Mouse (Mus musculus): ENCODE measurements around the gene Olfr446. TPM values are rescaled to one million over a fixed set of nuclear protein-coding genes. Genes with fewer than 3 reads are reported as not detected.

Gene Olfr446
- polyA plus RNA-seq (2015; fragmentation: Nextera tagmentation; extraction: Ambion mirVana), result not detected in 2 replicates

- H3K27ac ChIP-seq (ENCODE audit: low read length), result no peak within 1 kb of the TSS
- no peak within 1 kb of the TSS for H3K9ac ChIP-seq (replicated peaks; ENCODE audit: low read depth)
- DNase-seq (ENCODE audit: low spot score) (no peak), ATAC-seq (no peak)
- no peaks in the 10 kb centered on the region for H3K9me3 ChIP-seq (ENCODE audit: low read length)
- 69% methylated on average over 2 of the region's 2 CpGs for WGBS
- TF ChIP-seq CTCF (IDR thresholded peaks at IDR 0.05), result no peak
- no peak for TF ChIP-seq EP300 (IDR thresholded peaks at IDR 0.05)
- H3K27me3 ChIP-seq (replicated peaks; ENCODE audit: insufficient read depth, low read length), result no peaks in the 10 kb centered on the region
- no peak within 1 kb of the TSS for H3K4me2 ChIP-seq (replicated peaks; ENCODE audit: low read depth, low read length)
- no peaks in the 10 kb centered on the region for H3K36me3 ChIP-seq (ENCODE audit: insufficient read depth, low read length)
- no peak within 1 kb of the TSS for H3K4me3 ChIP-seq (ENCODE audit: low read depth, low read length)
- no peaks in the 10 kb centered on the region for H3K4me1 ChIP-seq (ENCODE audit: insufficient read depth, low read depth, low read length)
Observed at GRCm38 (mm10) chr6:42921077-42921476, at the start of gene Olfr446. Gene Olfr446 (plus strand): TSS chr6:42921377.

GRCm38 (mm10) chr6:42876323-42876722 lies 44.9 kb upstream of the Olfr446 start:
- Histone ChIP-seq H3K36me3 (ENCODE audit: insufficient read depth, low read length) (no peaks in the 10 kb centered on the region), H3K4me3 (ENCODE audit: low read depth, low read length) (no peak overlapping the region), H3K4me2 (replicated peaks; ENCODE audit: low read depth, low read length) (no peak overlapping the region), H3K27me3 (replicated peaks; ENCODE audit: insufficient read depth, low read length) (no peaks in the 10 kb centered on the region), H3K9ac (replicated peaks; ENCODE audit: low read depth) (no peak overlapping the region), H3K27ac (ENCODE audit: low read length) (no peak overlapping the region), H3K9me3 (ENCODE audit: low read length) (no peaks in the 10 kb centered on the region), H3K4me1 (ENCODE audit: insufficient read depth, low read depth, low read length) (no peaks in the 10 kb centered on the region)
- ATAC-seq (no peak), DNase-seq (ENCODE audit: low spot score) (no peak)
- no peak for TF ChIP-seq CTCF (IDR thresholded peaks at IDR 0.05)
- TF ChIP-seq EP300 (IDR thresholded peaks at IDR 0.05), result no peak

DNA sequence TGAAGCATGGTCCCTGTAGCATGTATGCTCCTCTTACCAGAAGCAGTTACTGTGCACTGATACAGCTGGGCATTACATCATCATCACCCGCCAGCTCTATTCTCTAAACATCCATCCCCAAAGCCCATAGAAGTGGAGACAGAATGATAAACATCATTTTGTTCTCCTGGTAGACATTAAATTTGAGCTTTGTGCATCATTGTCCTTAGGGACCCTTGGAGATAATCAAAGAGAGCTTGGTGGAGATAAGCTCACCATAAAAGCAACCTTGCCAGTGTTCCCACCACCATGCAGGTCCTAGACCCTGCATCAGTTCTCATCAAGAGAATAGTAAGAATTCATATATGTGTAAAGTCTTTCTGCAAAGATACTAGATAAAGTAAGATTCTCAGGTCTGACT lies 31.0 kb upstream of the Olfr446 start, which contains the start of gene Olfr448:
TSS of gene Olfr448 (plus strand) at position 301 of the 400 bp plus-strand sequence.
- H3K9me3 ChIP-seq (ENCODE audit: low read length), result no peaks in the 10 kb centered on the region
- no peaks in the 10 kb centered on the region for H3K4me1 ChIP-seq (ENCODE audit: insufficient read depth, low read depth, low read length)
- H3K27me3 ChIP-seq (replicated peaks; ENCODE audit: insufficient read depth, low read length), result no peaks in the 10 kb centered on the region
- DNase-seq (ENCODE audit: low spot score), result no peak
- no peaks in the 10 kb centered on the region for H3K36me3 ChIP-seq (ENCODE audit: insufficient read depth, low read length)
- H3K4me3 ChIP-seq (ENCODE audit: low read depth, low read length), result no peak within 1 kb of the TSS
- H3K9ac ChIP-seq (replicated peaks; ENCODE audit: low read depth), result no peak within 1 kb of the TSS
- H3K27ac ChIP-seq (ENCODE audit: low read length), result no peak within 1 kb of the TSS
- no peak for TF ChIP-seq EP300 (IDR thresholded peaks at IDR 0.05)
- no peak for TF ChIP-seq CTCF (IDR thresholded peaks at IDR 0.05)
- no peak within 1 kb of the TSS for H3K4me2 ChIP-seq (replicated peaks; ENCODE audit: low read depth, low read length)
- WGBS, result 88% methylated on average over 1 of the region's 1 CpGs
- no peak for ATAC-seq

- Histone ChIP-seq H3K36me3 (ENCODE audit: insufficient read depth, low read length) (no peaks in the 10 kb centered on the region), H3K27me3 (replicated peaks; ENCODE audit: insufficient read depth, low read length) (no peaks in the 10 kb centered on the region), H3K4me2 (replicated peaks; ENCODE audit: low read depth, low read length) (no peak overlapping the region), H3K27ac (ENCODE audit: low read length) (no peak overlapping the region), H3K4me1 (ENCODE audit: insufficient read depth, low read depth, low read length) (no peaks in the 10 kb centered on the region), H3K9me3 (ENCODE audit: low read length) (no peaks in the 10 kb centered on the region), H3K9ac (replicated peaks; ENCODE audit: low read depth) (no peak overlapping the region), H3K4me3 (ENCODE audit: low read depth, low read length) (no peak overlapping the region)
- TF ChIP-seq CTCF (IDR thresholded peaks at IDR 0.05) (no peak), EP300 (IDR thresholded peaks at IDR 0.05) (no peak)
- no peak for DNase-seq (ENCODE audit: low spot score)
- WGBS, result 5% methylated on average over 1 of the region's 1 CpGs
- ATAC-seq, result no peak
Observed at GRCm38 (mm10) chr6:42900345-42900744, 20.8 kb upstream of the Olfr446 start.

DNA sequence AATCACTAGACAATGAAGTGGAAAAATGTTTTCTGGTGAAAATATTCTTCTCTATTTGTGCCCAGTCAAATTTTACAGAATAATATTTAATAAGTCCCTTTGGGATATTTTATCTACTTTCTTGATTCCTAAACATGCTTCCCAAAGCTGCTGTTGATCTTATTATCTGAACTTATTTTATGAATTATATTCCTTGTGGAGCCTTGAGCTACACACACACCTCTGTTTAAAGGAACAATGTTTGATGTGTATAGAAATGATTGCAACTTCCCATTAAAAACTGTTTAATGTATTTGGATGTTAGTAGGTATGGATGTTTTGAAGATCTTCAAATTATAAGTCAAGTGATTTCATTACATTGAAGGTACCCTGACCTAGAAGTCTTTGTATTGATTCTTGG lies 12.6 kb upstream of the Olfr446 start, which contains the start of gene Olfr447:
TSS of gene Olfr447 (plus strand) at position 301 of the 400 bp plus-strand sequence.
- no peaks in the 10 kb centered on the region for H3K4me1 ChIP-seq (ENCODE audit: insufficient read depth, low read depth, low read length)
- no peak within 1 kb of the TSS for H3K9ac ChIP-seq (replicated peaks; ENCODE audit: low read depth)
- no peaks in the 10 kb centered on the region for H3K36me3 ChIP-seq (ENCODE audit: insufficient read depth, low read length)
- H3K9me3 ChIP-seq (ENCODE audit: low read length), result no peaks in the 10 kb centered on the region
- H3K4me3 ChIP-seq (ENCODE audit: low read depth, low read length), result no peak within 1 kb of the TSS
- no peak within 1 kb of the TSS for H3K27ac ChIP-seq (ENCODE audit: low read length)
- DNase-seq (ENCODE audit: low spot score) (no peak), ATAC-seq (no peak)
- H3K27me3 ChIP-seq (replicated peaks; ENCODE audit: insufficient read depth, low read length), result no peaks in the 10 kb centered on the region
- no peak for TF ChIP-seq CTCF (IDR thresholded peaks at IDR 0.05)
- TF ChIP-seq EP300 (IDR thresholded peaks at IDR 0.05), result no peak
- H3K4me2 ChIP-seq (replicated peaks; ENCODE audit: low read depth, low read length), result no peak within 1 kb of the TSS

GRCm38 (mm10) chr6:42948767-42949166 lies 27.6 kb downstream of the Olfr446 start, which contains the start of gene Olfr444:
Gene Olfr444 (plus strand): TSS chr6:42949067.
- Histone ChIP-seq H3K4me1 (ENCODE audit: insufficient read depth, low read depth, low read length) (no peaks in the 10 kb centered on the region), H3K27me3 (replicated peaks; ENCODE audit: insufficient read depth, low read length) (no peaks in the 10 kb centered on the region), H3K4me3 (ENCODE audit: low read depth, low read length) (no peak within 1 kb of the TSS), H3K4me2 (replicated peaks; ENCODE audit: low read depth, low read length) (no peak within 1 kb of the TSS), H3K36me3 (ENCODE audit: insufficient read depth, low read length) (no peaks in the 10 kb centered on the region), H3K9me3 (ENCODE audit: low read length) (no peaks in the 10 kb centered on the region), H3K27ac (ENCODE audit: low read length) (no peak within 1 kb of the TSS), H3K9ac (replicated peaks; ENCODE audit: low read depth) (no peak within 1 kb of the TSS)
- TF ChIP-seq EP300 (IDR thresholded peaks at IDR 0.05), result no peak
- TF ChIP-seq CTCF (IDR thresholded peaks at IDR 0.05), result no peak
- DNase-seq (ENCODE audit: low spot score) (no peak), ATAC-seq (no peak)
- WGBS, result 45% methylated on average over 1 of the region's 1 CpGs

DNA sequence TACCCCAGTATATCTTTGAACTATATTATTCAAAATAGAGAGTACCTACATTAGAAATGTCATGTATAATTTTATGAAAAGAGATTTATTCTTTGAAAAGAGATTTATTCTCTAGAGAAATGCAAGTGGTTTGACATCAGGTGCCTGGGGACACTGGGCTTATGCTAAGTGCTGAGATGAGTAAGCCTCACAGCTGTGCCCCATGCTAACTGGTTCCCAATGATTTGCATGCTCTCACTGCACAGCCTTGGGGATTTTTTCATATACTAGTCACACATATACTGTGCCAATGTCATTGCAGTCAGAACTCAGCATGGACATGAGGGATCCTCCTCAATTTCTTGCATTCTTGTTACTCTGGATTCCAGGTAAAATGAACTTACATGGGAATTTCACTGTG lies 59.2 kb downstream of the Olfr446 start:
- H3K36me3 ChIP-seq (ENCODE audit: insufficient read depth, low read length), result no peaks in the 10 kb centered on the region
- H3K4me3 ChIP-seq (ENCODE audit: low read depth, low read length), result no peak overlapping the region
- no peak overlapping the region for H3K9ac ChIP-seq (replicated peaks; ENCODE audit: low read depth)
- no peak for ATAC-seq
- no peak for TF ChIP-seq EP300 (IDR thresholded peaks at IDR 0.05)
- no peak for TF ChIP-seq CTCF (IDR thresholded peaks at IDR 0.05)
- no peak overlapping the region for H3K27ac ChIP-seq (ENCODE audit: low read length)
- H3K4me1 ChIP-seq (ENCODE audit: insufficient read depth, low read depth, low read length), result no peaks in the 10 kb centered on the region
- DNase-seq (ENCODE audit: low spot score), result no peak
- H3K4me2 ChIP-seq (replicated peaks; ENCODE audit: low read depth, low read length), result no peak overlapping the region
- H3K27me3 ChIP-seq (replicated peaks; ENCODE audit: insufficient read depth, low read length), result no peaks in the 10 kb centered on the region
- no peaks in the 10 kb centered on the region for H3K9me3 ChIP-seq (ENCODE audit: low read length)

Other genes with a start within 250 kb of the Olfr446 start
- gene Tcaf1, start 211.3 kb upstream of the Olfr446 start, polyA plus RNA-seq (2015; fragmentation: Nextera tagmentation; extraction: Ambion mirVana), result 36.9 and 41.2 TPM in 2 replicates
- not detected in 2 replicates for gene Olfr453, start 182.0 kb upstream of the Olfr446 start, polyA plus RNA-seq (2015; fragmentation: Nextera tagmentation; extraction: Ambion mirVana)
- gene Olfr38, start 165.0 kb upstream of the Olfr446 start, polyA plus RNA-seq (2015; fragmentation: Nextera tagmentation; extraction: Ambion mirVana), result not detected in 2 replicates
- not detected in 2 replicates for gene Olfr452, start 136.3 kb upstream of the Olfr446 start, polyA plus RNA-seq (2015; fragmentation: Nextera tagmentation; extraction: Ambion mirVana)
- not detected in 2 replicates for gene Olfr450, start 109.4 kb upstream of the Olfr446 start, polyA plus RNA-seq (2015; fragmentation: Nextera tagmentation; extraction: Ambion mirVana)
- not detected in 2 replicates for gene Olfr449, start 87.0 kb upstream of the Olfr446 start, polyA plus RNA-seq (2015; fragmentation: Nextera tagmentation; extraction: Ambion mirVana)
- not detected in 2 replicates for gene Olfr448, start 30.9 kb upstream of the Olfr446 start, polyA plus RNA-seq (2015; fragmentation: Nextera tagmentation; extraction: Ambion mirVana)
- gene Olfr447, start 12.5 kb upstream of the Olfr446 start, polyA plus RNA-seq (2015; fragmentation: Nextera tagmentation; extraction: Ambion mirVana), result not detected in 2 replicates
- gene Olfr444, start 27.7 kb downstream of the Olfr446 start, polyA plus RNA-seq (2015; fragmentation: Nextera tagmentation; extraction: Ambion mirVana), result not detected in 2 replicates
- gene Olfr441, start 185.0 kb downstream of the Olfr446 start, polyA plus RNA-seq (2015; fragmentation: Nextera tagmentation; extraction: Ambion mirVana), result not detected in 2 replicates
- gene Olfr237-ps1, start 225.2 kb downstream of the Olfr446 start, polyA plus RNA-seq (2015; fragmentation: Nextera tagmentation; extraction: Ambion mirVana), result not detected in 2 replicates
- gene Olfr437, start 241.9 kb downstream of the Olfr446 start, polyA plus RNA-seq (2015; fragmentation: Nextera tagmentation; extraction: Ambion mirVana), result not detected in 2 replicates

Data from lung, postnatal 0 days (tissue).